Mouse (Mus musculus) brain, embryonic 14.5 days (tissue): ENCODE measurements around the gene Fndc3b.

Experiments used
- CTCF ChIP-seq: fragments of 200-500 bp; IDR thresholded peaks from 2 replicates; pipeline ENCODE4 v1.5.1; 2012; ENCODE audit warnings: inconsistent platforms, mild to moderate bottlenecking, moderate library complexity, borderline replicate concordance; ENCODE audit not compliant: insufficient read depth, insufficient read length; ENCODE audit errors: extremely low read depth
- POLR2A ChIP-seq: fragments of 200-500 bp; IDR thresholded peaks from 2 replicates; pipeline ENCODE4 v1.6.1; 2012; ENCODE audit warnings: mild to moderate bottlenecking, inconsistent platforms, borderline replicate concordance; ENCODE audit not compliant: poor library complexity, insufficient read depth, insufficient read length, severe bottlenecking; ENCODE audit errors: extremely low read depth

DNA sequence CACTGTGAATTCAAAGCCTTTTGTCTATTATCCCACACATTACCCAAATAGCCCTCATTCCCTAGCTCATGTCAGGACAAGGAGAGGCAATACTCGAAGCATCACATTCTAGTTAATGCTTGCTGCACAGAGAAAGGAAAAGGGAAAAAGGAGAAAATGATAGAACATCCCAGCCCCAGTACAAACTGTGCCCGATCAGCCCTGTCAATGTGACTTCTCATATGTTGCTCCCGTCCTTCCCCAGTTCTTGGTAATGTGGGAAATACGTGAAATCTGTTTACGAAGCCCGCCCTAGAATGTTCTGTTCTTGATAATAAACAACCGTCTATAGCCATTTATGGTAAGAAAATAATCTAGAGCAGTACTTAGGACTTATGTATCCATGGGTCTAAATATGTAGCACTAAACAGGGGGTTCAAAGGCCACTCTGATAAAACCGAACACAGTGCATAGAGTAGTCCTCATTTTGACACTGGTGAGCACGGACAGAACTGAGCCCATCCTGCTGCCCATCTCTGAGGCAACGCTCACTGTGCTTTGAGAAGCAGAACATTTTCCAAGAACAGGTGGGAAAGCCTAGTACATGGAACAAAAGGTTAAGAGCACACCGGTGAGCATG is 286.9 kb downstream of the Fndc3b start:
- TF ChIP-seq CTCF = no peak
- TF ChIP-seq POLR2A = no peak
